Mouse (Mus musculus) CH12.LX (cell line): Measurements from ENCODE around the gene Heyl.

ENCODE experiments used
- CTCF ChIP-seq, 2 experiments: IDR thresholded peaks in 1 of 2; conservative IDR thresholded peaks in 1 of 2; 2 replicates each; pipeline ENCODE4 v1.5.1; 2011 to 2012; ENCODE audit warnings: low read depth in 2 of 2, low read length in 2 of 2, improper control_type of control experiment in 1 of 2, inconsistent platforms in 1 of 2, mild to moderate bottlenecking in 1 of 2, moderate library complexity in 1 of 2
- EP300 ChIP-seq: IDR thresholded peaks from 2 replicates; pipeline ENCODE4 v1.6.1; 2011; ENCODE audit warnings: low read length, improper control_type of control experiment
- MAZ ChIP-seq: IDR thresholded peaks from 2 replicates; pipeline ENCODE4 v1.6.1; 2012; ENCODE audit warnings: low read depth, mild to moderate bottlenecking, inconsistent platforms, low read length, improper control_type of control experiment, moderate library complexity
- MEF2A ChIP-seq: IDR thresholded peaks from 2 replicates; pipeline ENCODE4 v1.6.1; 2014; ENCODE audit warnings: low read depth, mild to moderate bottlenecking, inconsistent platforms, low read length, improper control_type of control experiment, borderline replicate concordance
- MYC ChIP-seq: IDR thresholded peaks from 2 replicates; pipeline ENCODE4 v1.6.1; 2011; ENCODE audit warnings: low read depth, mild to moderate bottlenecking, improper control_type of control experiment, low read length
- POLR2A ChIP-seq: IDR thresholded peaks from 2 replicates; pipeline ENCODE4 v1.6.1; 2011; ENCODE audit warnings: low read depth, mild to moderate bottlenecking, improper control_type of control experiment, low read length
- RAD21 ChIP-seq: IDR thresholded peaks from 2 replicates; pipeline ENCODE4 v1.6.1; 2011; ENCODE audit warnings: low read depth, mild to moderate bottlenecking, low read length, improper control_type of control experiment, moderate library complexity
- SMC3 ChIP-seq: IDR thresholded peaks from 2 replicates; pipeline ENCODE4 v1.6.1; 2011; ENCODE audit warnings: low read depth, low read length, improper control_type of control experiment
- USF2 ChIP-seq: conservative IDR thresholded peaks from 2 replicates; pipeline ENCODE4 v1.6.1; 2011; ENCODE audit warnings: low read depth, low read length, improper control_type of control experiment

- TF ChIP-seq EP300 (no peak), USF2 (no peak), CTCF (conservative IDR thresholded peaks at IDR 0.05 in 1 of 2, IDR thresholded peaks at IDR 0.05 in 1 of 2; ENCODE audit: low read depth in 2 of 2, low read length in 2 of 2) (no peak), POLR2A (no peak), MAZ (no peak), RAD21 (no peak), MEF2A (no peak), SMC3 (no peak), MYC (no peak)
Observed at GRCm38 (mm10) chr4:123196695-123197094, 36.7 kb upstream of the Heyl start.
